Mouse (Mus musculus) gastrocnemius, adult 2 months (tissue): ENCODE data around the gene Zzef1. TPM values are rescaled to one million over a fixed set of nuclear protein-coding genes. Genes with fewer than 3 reads are reported as not detected.

Source experiments
- DNase-seq: peaks from one replicate; pipeline ENCODE4 v3.0.0; 2022
- H3K27ac ChIP-seq: fragments of 200-600 bp; 2 replicates; pipeline ENCODE4 v1.8.1; 2022; ENCODE audit warnings: mild to moderate bottlenecking
- H3K4me3 ChIP-seq: fragments of 200-600 bp; 2 replicates; pipeline ENCODE4 v1.8.1; 2022; ENCODE audit warnings: mild to moderate bottlenecking, moderate library complexity
- CTCF ChIP-seq: fragments of 200-600 bp; IDR thresholded peaks from 2 replicates; pipeline ENCODE4 v1.8.1; 2022; ENCODE audit warnings: antibody characterized with exemption, mild to moderate bottlenecking, moderate library complexity
- intact Hi-C: fragments of 180-260 bp; cut with DNase I; formaldehyde crosslinking; loops from one replicate; pipeline ENCODE4 v1.15.1; 2025
- total RNA-seq, 2 experiments: library from RNA; stranded (reverse); gene quantifications; 2 replicates each; pipeline ENCODE4 v1.2.3; 2021

The Zzef1 gene
- total RNA-seq, 2 experiments from 2014 or later: 12.8 to 13.3 TPM

GRCm38 (mm10) chr11:72854251-72854650 is 58.2 kb downstream of the Zzef1 start:
- no peak overlapping the region for H3K27ac ChIP-seq
- DNase-seq: no peak
- TF ChIP-seq CTCF: no peak
- intact Hi-C loops: no loop called here
- no peak overlapping the region for H3K4me3 ChIP-seq

- H3K27ac ChIP-seq: no peak overlapping the region
- TF ChIP-seq CTCF: no peak
- no peak for DNase-seq
- intact Hi-C loops: no loop called here
- H3K4me3 ChIP-seq: no peak overlapping the region
Observed at GRCm38 (mm10) chr11:72856764-72857163, 60.7 kb downstream of the Zzef1 start.

- intact Hi-C loops: no loop called here
- H3K4me3 ChIP-seq: no peak overlapping the region
- H3K27ac ChIP-seq: no peak overlapping the region
- TF ChIP-seq CTCF: no peak
- DNase-seq: no peak
Observed at GRCm38 (mm10) chr11:72861236-72861635, 65.2 kb downstream of the Zzef1 start.

- intact Hi-C loops: no loop called here
- no peak for DNase-seq
- H3K4me3 ChIP-seq: no peak overlapping the region
- H3K27ac ChIP-seq: no peak overlapping the region
- TF ChIP-seq CTCF: no peak
Observed at GRCm38 (mm10) chr11:72866446-72866845, 70.4 kb downstream of the Zzef1 start.

- DNase-seq: no peak
- TF ChIP-seq CTCF: no peak
- intact Hi-C loops: no loop called here
- no peak overlapping the region for H3K27ac ChIP-seq
- no peak overlapping the region for H3K4me3 ChIP-seq
Observed at GRCm38 (mm10) chr11:72872061-72872460, 76.0 kb downstream of the Zzef1 start.

- no peak for DNase-seq
- no peak for TF ChIP-seq CTCF
- intact Hi-C loops: no loop called here
Observed at GRCm38 (mm10) chr11:72892623-72893022, 96.6 kb downstream of the Zzef1 start.

GRCm38 (mm10) chr11:72908391-72908790 is 112.4 kb downstream of the Zzef1 start:
- no peak for DNase-seq
- TF ChIP-seq CTCF: no peak
- Histone ChIP-seq H3K27ac (no peak overlapping the region), H3K4me3 (no peak overlapping the region)
- intact Hi-C loops: no loop called here

More at GRCm38 (mm10) chr11:72892623-72893022, 96.6 kb downstream of the Zzef1 start:
- Histone ChIP-seq H3K27ac (no peak overlapping the region), H3K4me3 (no peak overlapping the region)

- DNase-seq: no peak
- intact Hi-C loops: no loop called here
Observed at GRCm38 (mm10) chr11:72917299-72917996, 121.4 kb downstream of the Zzef1 start.

GRCm38 (mm10) chr11:72923116-72923515 is 127.1 kb downstream of the Zzef1 start:
- intact Hi-C loops: no loop called here
- no peak overlapping the region for H3K27ac ChIP-seq
- TF ChIP-seq CTCF: no peak

More at GRCm38 (mm10) chr11:72917299-72917996, 121.4 kb downstream of the Zzef1 start:
- no peak for TF ChIP-seq CTCF
- H3K27ac ChIP-seq: no peak overlapping the region
- no peak overlapping the region for H3K4me3 ChIP-seq

GRCm38 (mm10) chr11:72924458-72924857 is 128.4 kb downstream of the Zzef1 start:
- TF ChIP-seq CTCF: no peak
- no peak for DNase-seq
- Histone ChIP-seq H3K27ac (no peak overlapping the region), H3K4me3 (no peak overlapping the region)
- intact Hi-C loops: no loop called here

More at GRCm38 (mm10) chr11:72923116-72923515, 127.1 kb downstream of the Zzef1 start:
- no peak overlapping the region for H3K4me3 ChIP-seq
- no peak for DNase-seq

GRCm38 (mm10) chr11:72925067-72925466 is 129.0 kb downstream of the Zzef1 start:
- H3K4me3 ChIP-seq: no peak overlapping the region
- no peak for TF ChIP-seq CTCF
- no peak overlapping the region for H3K27ac ChIP-seq
- no peak for DNase-seq
- intact Hi-C loops: loop anchor here (5.0 kb wide), 2 partner anchors 57 to 122 kb away; partner anchors contain the start of gene Ncbp3

GRCm38 (mm10) chr11:72926226-72926890 is 130.3 kb downstream of the Zzef1 start:
- H3K4me3 ChIP-seq: no peak overlapping the region
- no peak; the same call in 1 of the 2 replicates for TF ChIP-seq CTCF
- peak; percentile 72 for DNase-seq
- H3K27ac ChIP-seq: no peak overlapping the region
- intact Hi-C loops: loop anchor here (1.0 to 5.0 kb wide), 3 partner anchors 56 to 121 kb away; partner anchors contain the start of gene Ncbp3

GRCm38 (mm10) chr11:72928516-72928915 is 132.5 kb downstream of the Zzef1 start:
- no peak overlapping the region for H3K4me3 ChIP-seq
- TF ChIP-seq CTCF: no peak
- H3K27ac ChIP-seq: no peak overlapping the region
- intact Hi-C loops: loop anchor here (5.0 kb wide), 2 partner anchors 54 to 119 kb away; partner anchors contain the start of gene Ncbp3
- no peak for DNase-seq
